Mouse (Mus musculus) cortical plate, adult 2 months (tissue): Measurements from ENCODE around the gene Ift88. TPM values are rescaled to one million over a fixed set of nuclear protein-coding genes. Genes with fewer than 3 reads are reported as not detected.

Experiments used
- H3K27ac ChIP-seq: fragments of 200-500 bp; 2 replicates; pipeline ENCODE4 v1.5.1; 2012; ENCODE audit warnings: low read length, control low read depth, inconsistent platforms; ENCODE audit not compliant: insufficient read depth
- H3K4me1 ChIP-seq: fragments of 200-500 bp; 2 replicates; pipeline ENCODE4 v1.6.1; 2011; ENCODE audit warnings: low read length; ENCODE audit not compliant: control insufficient read depth, insufficient read depth
- H3K4me3 ChIP-seq: fragments of 200-500 bp; 2 replicates; pipeline ENCODE4 v1.5.1; 2011; ENCODE audit warnings: mild to moderate bottlenecking, low read length, control low read depth; ENCODE audit not compliant: insufficient read depth
- CTCF ChIP-seq: fragments of 200-500 bp; IDR thresholded peaks from 2 replicates; pipeline ENCODE4 v1.5.1; 2011; ENCODE audit warnings: mild to moderate bottlenecking, control low read depth, low read length; ENCODE audit not compliant: insufficient read depth; ENCODE audit errors: extremely low read depth
- POLR2A ChIP-seq: fragments of 200-500 bp; IDR thresholded peaks from 2 replicates; pipeline ENCODE4 v1.6.1; 2011; ENCODE audit warnings: mild to moderate bottlenecking, low read length, control low read depth; ENCODE audit not compliant: insufficient read depth; ENCODE audit errors: extremely low read depth
- polyA plus RNA-seq: library from polyadenylated mRNA; depleted of rRNA; stranded (reverse); fragments of >200 nt; gene quantifications from 2 replicates; pipeline ENCODE4 v1.2.3, GENCODE M21; 2012

The Ift88 gene
- polyA plus RNA-seq, 1 experiment, result 17.2 TPM

- Histone ChIP-seq H3K4me3 (no peak overlapping the region), H3K27ac (no peak overlapping the region), H3K4me1 (peaks cover 6% of the 10 kb centered on the region)
- no peak for TF ChIP-seq POLR2A
- TF ChIP-seq CTCF, result no peak
These were observed 118.4 kb downstream of the Ift88 start for GRCm38 (mm10) chr14:57542231-57542630.

GRCm38 (mm10) chr14:57543420-57544039 is 119.7 kb downstream of the Ift88 start:
- H3K4me1 ChIP-seq, result peaks cover 6% of the 10 kb centered on the region
- H3K27ac ChIP-seq, result no peak overlapping the region
- TF ChIP-seq CTCF (no peak), POLR2A (no peak)
- no peak overlapping the region for H3K4me3 ChIP-seq

- peaks cover 4% of the 10 kb centered on the region for H3K4me1 ChIP-seq
- H3K4me3 ChIP-seq, result no peak overlapping the region
- H3K27ac ChIP-seq, result no peak overlapping the region
- no peak for TF ChIP-seq CTCF
These were observed 121.7 kb downstream of the Ift88 start for GRCm38 (mm10) chr14:57545526-57545925.

- TF ChIP-seq POLR2A, result no peak
- TF ChIP-seq CTCF, result no peak
- H3K4me3 ChIP-seq, result no peak overlapping the region
- no peak overlapping the region for H3K27ac ChIP-seq
- H3K4me1 ChIP-seq, result peaks cover under 1% of the 10 kb centered on the region; the same call in 1 of the 2 replicates
These were observed 122.3 kb downstream of the Ift88 start for GRCm38 (mm10) chr14:57546131-57546530.

GRCm38 (mm10) chr14:57546557-57547021 is 122.7 kb downstream of the Ift88 start:
- Histone ChIP-seq H3K4me3 (no peak overlapping the region), H3K4me1 (no peaks in the 10 kb centered on the region), H3K27ac (no peak overlapping the region)
- no peak for TF ChIP-seq POLR2A
- TF ChIP-seq CTCF, result no peak

- Histone ChIP-seq H3K27ac (no peak overlapping the region), H3K4me1 (no peaks in the 10 kb centered on the region), H3K4me3 (no peak overlapping the region)
- no peak for TF ChIP-seq CTCF
- TF ChIP-seq POLR2A, result no peak
These were observed 123.2 kb downstream of the Ift88 start for GRCm38 (mm10) chr14:57547062-57547461.

- Histone ChIP-seq H3K4me1 (peaks cover 2% of the 10 kb centered on the region; the same call in 1 of the 2 replicates), H3K4me3 (no peak overlapping the region), H3K27ac (no peak overlapping the region)
- no peak for TF ChIP-seq POLR2A
These were observed 129.1 kb downstream of the Ift88 start for GRCm38 (mm10) chr14:57552945-57553344.

GRCm38 (mm10) chr14:57554434-57554833 is 130.6 kb downstream of the Ift88 start:
- TF ChIP-seq POLR2A (no peak), CTCF (no peak)
- no peak overlapping the region for H3K27ac ChIP-seq

GRCm38 (mm10) chr14:57555471-57556070 is 131.7 kb downstream of the Ift88 start:
- Histone ChIP-seq H3K27ac (no peak overlapping the region), H3K4me1 (peaks cover 2% of the 10 kb centered on the region; the same call in 1 of the 2 replicates)
- TF ChIP-seq CTCF, result no peak
- TF ChIP-seq POLR2A, result no peak

More at GRCm38 (mm10) chr14:57554434-57554833, 130.6 kb downstream of the Ift88 start:
- H3K4me3 ChIP-seq, result no peak overlapping the region
- H3K4me1 ChIP-seq, result peaks cover 2% of the 10 kb centered on the region; the same call in 1 of the 2 replicates

GRCm38 (mm10) chr14:57556922-57557321 is 133.1 kb downstream of the Ift88 start:
- TF ChIP-seq POLR2A (no peak), CTCF (no peak)
- no peak overlapping the region for H3K27ac ChIP-seq
- H3K4me3 ChIP-seq, result no peak overlapping the region
- H3K4me1 ChIP-seq, result peaks cover 2% of the 10 kb centered on the region; the same call in 1 of the 2 replicates

More at GRCm38 (mm10) chr14:57555471-57556070, 131.7 kb downstream of the Ift88 start:
- H3K4me3 ChIP-seq, result no peak overlapping the region
